Mouse (Mus musculus): ENCODE measurements around the gene Lrfn4.

Gene Lrfn4

DNA sequence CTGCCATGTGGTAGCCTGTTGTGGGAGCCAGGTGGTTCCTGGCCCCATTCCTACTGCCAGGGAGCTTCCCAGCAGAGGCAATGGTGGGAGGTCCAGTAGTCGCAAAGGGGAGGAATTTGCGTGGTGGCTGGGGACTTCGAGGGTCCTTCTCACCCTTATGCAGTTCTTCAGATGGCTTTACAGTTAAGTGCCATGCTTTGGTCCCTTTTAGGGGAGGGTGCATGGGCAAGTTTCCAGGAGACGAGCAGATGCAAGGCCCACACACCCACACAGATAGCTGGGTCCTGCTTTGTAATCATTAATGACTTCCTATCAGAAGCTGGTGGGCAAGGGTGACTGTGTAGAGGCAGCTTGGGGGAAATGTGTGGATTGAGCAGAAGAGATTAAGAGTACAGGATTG lies 1.1 kb upstream of the Lrfn4 start:
- TF ChIP-seq GATA4 (IDR thresholded peaks at IDR 0.05; ENCODE audit: insufficient replicate concordance, low read length), result no peak

DNA sequence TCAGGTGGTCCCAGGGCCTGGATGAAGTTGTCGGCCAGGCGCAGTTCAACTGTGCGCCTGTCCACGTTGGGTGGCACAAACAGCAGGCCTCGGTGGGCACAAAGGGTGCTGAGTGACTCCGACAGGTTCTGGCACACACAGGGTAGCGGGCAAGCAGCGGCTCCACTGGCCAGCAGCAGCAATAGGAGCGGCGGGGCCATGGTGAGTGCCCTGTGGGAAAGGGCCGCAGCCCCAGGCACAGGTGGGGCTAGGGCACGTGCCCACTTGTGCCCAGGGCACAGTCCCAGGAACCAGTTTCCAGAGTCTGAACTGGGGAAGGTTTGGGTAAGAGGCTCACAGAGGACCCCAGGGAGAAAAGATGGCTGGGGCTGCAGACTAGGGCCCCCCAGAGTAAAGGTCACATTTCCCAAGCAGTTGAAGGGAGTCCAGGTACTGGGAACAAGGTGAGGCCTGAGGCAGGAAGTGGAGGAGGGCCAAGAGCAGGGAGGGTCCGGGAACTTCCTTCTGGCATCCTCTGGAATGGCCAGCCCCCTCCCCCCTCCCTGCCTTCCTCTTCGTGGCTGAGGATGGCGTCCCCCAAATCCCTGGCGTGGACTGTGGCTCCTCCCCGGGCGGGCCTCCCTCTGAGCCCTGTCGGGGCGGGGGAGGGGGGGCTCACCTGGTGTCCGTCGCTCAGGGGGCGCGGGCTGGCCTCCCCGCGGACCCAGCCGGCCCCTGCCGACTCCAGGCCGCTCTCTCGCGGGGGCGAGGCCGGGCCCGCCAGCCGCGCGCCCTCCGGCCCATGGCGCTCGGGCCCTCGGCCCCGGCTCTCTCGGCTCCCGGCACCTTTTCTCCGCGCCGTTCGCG lies 939 bp downstream of the Lrfn4 start:
- TF ChIP-seq GATA4 (IDR thresholded peaks at IDR 0.05; ENCODE audit: insufficient replicate concordance, low read length), result no peak

DNA sequence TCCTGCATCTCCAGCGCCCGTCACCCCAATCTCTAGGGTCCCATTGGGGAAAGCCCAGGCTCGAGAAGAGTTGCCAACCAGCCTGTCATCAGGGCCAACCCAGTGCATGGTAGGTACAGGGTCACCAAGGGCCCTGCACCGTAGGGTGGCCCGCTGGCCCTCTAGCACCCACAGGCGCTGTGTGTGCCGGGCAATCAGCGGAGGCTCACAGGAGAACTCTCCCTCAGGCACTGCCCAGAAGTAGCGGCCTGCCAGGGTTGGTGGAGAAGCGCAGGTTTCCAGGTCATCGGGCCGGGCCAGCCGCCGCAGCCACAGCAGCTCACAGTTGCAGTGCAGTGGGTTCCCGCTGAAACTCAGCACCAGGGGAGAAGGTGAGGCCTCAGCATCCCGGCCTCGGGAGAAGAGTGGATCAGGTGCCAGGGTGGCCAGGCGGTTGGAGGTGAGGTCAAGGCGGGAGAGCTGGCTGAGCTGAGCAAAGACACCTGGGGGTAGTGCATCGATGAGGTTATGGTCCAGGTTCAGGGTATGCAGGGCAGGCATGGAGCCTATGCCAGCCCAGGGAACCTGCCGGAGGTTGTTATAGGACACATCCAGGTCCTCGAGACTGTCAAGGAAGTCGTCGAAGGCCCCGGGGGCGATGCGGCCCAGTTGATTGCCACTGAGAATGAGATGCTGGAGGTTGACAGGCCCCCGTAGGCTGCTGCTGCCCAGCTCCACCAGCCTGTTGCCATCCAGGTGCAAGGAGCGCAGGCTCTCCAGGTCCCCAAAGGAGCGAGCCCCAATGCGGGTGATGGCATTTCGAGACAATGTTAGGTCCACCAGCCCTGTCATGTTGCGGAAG lies 1.8 kb downstream of the Lrfn4 start:
- TF ChIP-seq GATA4 (IDR thresholded peaks at IDR 0.05; ENCODE audit: insufficient replicate concordance, low read length), result no peak

DNA sequence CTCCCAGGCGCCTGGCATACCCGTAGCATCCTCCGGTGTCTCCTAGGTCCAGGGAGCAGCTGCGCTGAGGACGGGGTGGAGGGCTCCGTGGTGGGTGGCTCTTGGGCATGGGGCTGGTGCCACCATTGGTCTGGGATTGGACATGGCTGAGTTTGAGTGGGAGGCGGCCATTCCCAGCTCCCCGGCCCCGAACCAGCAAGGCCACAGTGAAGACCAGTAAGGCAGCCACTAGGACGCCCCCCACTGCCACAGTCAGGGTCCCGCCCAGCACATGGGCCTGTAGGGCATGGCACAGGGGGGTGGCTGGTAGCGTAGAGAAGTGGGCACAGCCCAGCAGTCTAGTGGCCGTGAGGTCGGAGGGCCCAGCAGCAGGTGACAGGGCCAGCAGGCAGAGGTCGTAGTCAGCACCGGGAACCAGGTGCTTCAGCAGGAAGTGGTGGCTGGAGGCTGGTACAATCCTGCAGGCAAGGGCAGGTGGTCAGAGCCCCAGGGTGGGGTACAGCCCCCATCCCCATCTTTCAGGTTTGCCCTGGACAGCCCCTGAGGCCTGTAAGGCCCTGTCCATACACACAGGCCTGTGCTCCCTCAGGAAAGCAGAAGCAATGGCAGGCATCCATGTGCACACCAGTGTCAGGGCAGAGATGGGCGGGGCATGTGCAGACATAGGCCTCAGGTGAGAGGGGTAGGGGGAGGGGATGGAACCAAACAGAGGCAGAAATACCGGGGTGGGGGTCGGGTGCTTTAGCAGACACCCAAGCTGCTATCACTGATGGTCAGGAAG lies 3.1 kb downstream of the Lrfn4 start:
- no peak for TF ChIP-seq GATA4 (IDR thresholded peaks at IDR 0.05; ENCODE audit: insufficient replicate concordance, low read length)

DNA sequence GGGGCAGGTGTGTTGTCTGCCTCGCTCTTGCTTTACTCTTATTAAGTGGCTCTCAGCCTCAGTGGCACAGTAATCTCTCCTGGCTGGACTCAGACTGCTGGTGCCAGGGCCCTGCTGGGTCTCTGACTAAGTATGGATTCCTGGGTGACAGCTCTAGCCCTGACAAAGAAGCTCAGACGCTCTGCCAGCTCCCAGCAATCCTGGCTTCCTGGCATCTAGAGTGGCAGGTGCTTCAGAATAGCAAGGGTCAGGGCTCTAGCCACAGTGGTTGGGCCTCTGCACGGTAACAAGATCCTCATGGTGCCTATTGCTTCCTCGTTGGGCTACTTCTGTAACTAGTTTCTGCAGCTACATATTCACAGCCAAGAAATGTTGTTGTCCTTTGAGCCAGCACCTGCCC lies 5.4 kb downstream of the Lrfn4 start:
- TF ChIP-seq GATA4 (IDR thresholded peaks at IDR 0.05; ENCODE audit: insufficient replicate concordance, low read length), result no peak

DNA sequence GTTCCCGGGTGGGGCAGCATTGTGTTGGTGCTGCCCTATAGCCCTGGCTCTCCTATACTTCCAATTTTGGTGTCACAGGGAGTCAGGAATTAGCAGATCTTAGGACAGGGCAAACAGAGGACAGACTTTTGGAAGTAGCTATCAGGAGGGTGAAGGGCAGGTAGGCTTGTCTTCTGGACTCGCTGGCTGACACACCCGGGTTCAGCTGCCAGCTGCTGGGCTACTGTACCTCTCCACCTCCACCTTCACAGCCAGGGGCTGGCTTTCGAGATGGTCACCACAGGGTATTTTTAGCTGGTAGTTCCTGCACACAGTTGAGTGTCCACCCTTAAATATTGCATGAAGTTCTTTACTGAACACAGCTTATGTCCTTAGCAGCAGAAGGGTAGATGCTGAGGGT lies 7.0 kb downstream of the Lrfn4 start:
- TF ChIP-seq GATA4 (IDR thresholded peaks at IDR 0.05; ENCODE audit: insufficient replicate concordance, low read length), result no peak

DNA sequence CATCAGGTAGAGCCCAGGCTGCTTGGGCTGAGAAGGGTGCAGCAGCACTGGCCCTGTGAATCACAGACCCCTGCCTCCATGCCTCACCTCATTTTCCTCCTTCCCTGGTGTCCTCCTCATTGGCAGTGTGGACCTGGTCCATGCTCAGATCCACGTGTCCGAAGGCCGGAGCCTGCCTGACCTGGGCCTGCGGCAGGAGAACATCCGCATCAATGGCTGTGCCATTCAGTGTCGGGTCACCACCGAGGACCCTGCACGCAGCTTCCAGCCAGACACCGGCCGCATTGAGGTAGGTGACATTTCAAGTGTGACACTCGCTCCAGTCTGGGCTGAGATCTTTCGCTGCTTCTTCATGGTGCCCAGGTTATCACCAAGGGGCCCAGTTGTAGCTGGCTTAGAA lies 8.1 kb downstream of the Lrfn4 start:
- no peak for TF ChIP-seq GATA4 (IDR thresholded peaks at IDR 0.05; ENCODE audit: insufficient replicate concordance, low read length)

DNA sequence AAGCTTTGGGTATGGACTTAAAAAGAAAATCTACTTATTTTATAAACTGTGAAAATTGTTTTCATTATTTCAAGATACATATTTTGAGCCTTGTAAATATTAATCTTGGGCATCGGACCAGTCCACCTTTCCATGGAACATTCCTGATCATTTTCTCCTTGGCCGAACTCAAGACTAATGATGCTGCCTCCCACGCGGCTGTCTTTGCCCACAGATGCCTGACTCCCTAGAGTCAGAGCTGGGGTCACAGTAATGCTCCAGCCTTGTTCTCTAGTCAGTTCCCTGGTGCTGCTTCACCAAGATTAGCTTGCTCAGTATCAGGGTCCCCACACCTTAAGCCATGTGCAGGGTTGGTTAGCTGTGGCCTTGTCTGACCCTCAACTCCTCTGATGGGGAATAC lies 9.8 kb downstream of the Lrfn4 start:
- TF ChIP-seq GATA4 (IDR thresholded peaks at IDR 0.05; ENCODE audit: insufficient replicate concordance, low read length), result no peak

DNA sequence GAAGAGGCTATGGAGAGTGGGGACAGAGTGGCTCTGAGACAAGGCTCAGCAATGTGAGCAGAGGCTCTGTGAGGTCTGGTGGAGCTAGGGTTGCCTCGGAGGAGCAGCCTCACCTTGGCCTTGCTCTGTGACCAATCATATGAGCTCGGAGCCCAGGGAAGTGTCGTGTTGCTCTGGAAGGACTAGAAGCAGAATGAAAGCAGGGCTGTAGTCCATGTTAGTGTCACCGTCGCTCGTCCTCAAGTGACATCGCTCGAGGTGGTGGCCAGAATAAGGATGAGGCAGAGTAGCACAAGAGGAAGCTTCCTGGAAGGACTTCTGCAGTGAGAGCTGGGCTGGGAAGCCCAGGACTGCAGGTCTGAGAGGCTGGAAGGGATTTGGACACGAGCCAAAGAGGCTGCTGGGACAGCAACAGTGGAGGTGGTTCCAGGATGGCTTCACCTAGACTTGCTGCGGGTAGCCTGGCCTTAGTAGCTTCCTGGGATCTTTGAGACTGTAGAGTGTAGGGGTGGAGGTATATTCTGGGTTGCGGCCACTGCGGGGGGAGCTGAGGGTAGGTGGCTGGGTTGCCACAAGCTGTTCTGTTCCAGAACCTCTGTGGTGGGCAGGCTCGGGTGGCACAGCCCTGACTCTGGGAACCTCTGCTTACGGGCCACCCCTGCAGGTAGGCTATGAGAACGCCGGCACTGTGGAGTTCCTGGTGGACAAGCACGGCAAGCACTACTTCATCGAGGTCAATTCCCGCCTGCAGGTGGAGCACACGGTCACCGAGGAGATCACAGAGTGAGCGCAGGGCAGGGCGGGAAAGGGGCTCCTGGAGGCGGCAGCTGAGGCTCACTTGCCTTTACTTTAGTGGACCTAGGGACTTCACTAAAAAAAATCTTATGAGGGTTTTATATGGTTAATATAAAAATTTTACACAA lies 11.4 kb downstream of the Lrfn4 start:
- TF ChIP-seq GATA4 (IDR thresholded peaks at IDR 0.05; ENCODE audit: insufficient replicate concordance, low read length), result no peak

DNA sequence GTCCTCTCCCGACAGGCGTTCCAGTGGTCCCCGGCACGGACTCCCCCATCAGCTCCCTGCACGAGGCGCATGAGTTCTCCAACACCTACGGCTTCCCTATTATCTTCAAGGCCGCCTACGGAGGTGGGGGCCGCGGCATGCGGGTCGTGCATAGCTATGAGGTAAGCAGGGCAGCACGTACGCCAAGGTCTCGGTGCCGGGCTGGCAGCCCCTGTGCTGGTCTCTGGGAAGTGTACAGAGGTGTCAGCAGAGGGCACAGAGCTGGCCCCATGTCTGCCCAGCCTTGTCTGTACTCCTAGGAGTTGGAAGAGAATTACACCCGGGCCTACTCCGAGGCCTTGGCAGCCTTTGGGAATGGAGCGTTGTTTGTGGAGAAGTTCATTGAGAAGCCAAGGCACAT lies 13.0 kb downstream of the Lrfn4 start:
- TF ChIP-seq GATA4 (IDR thresholded peaks at IDR 0.05; ENCODE audit: insufficient replicate concordance, low read length), result no peak

DNA sequence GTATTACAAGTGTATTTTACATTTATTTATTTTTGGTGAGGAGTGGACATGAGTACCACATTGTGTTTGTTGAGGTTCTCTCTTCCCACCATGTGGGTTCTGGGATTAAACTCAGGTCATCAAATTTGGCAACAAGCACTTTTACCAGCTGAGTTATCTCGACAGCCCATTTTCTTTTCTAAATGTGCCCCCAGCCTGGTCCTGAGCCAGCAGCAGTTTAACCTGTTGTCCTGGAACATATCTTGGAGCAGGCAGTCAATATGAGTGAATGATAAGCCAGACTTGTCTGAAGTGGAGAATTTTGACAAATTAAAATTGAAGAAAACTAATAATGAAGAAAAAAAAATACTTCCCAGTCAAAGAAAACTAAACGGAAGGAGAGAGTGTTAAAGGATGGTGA lies 19.4 kb downstream of the Lrfn4 start:
- no peak for TF ChIP-seq GATA4 (IDR thresholded peaks at IDR 0.05; ENCODE audit: insufficient replicate concordance, low read length)

DNA sequence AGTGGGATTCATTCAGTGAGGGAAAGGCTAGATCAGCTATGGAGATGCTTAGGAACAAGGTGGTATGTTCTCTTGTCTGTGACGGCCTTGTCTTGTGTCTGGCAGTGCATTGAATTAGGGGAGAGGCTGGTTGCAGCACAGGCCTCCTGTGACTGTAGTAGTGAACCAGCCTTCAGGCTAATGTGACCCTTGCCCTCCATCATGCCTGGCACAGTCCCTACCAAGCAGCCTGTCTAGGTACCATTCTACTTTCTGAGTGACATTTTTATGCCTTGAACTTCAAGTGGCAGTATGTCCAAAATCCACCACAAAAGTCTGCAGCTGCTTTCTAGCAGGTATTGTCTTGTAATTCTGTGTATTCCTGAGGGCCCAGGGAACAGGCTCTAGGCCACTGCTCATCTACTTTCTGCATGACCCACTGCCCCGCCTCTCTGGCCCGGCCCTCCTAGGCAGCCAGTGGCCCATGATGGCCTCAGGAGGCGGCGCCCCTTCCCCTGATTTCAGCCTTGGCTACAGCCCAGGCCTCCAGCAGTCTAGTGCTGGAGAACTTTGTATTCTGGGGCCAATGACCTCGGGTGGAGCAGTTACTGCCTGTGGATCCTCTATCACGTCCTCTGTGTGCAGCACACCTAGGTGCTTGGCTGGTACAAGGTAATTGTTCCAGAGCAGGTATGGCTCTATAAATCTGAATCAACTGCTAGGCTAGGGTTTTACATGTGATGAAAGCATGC lies 21.5 kb downstream of the Lrfn4 start:
- TF ChIP-seq GATA4 (IDR thresholded peaks at IDR 0.05; ENCODE audit: insufficient replicate concordance, low read length), result no peak

DNA sequence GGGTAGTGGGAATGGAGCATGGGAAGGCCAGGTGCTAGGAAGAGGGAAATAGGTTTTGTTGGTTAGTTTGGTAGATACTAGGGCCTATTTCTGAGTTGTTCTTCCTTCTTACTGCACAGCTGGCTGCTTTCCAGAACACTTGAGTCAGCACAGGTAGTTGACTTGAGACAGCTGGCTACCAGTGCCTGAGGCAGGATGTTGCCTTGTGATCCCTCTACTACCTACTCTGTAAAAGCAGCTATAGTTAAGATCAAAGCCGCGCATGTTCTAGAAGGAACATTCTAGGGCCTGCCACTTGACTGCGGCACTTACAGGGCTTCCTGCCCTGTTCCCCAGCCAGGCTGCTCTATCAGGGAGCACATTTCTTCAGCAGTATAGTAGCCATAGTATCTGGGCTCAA lies 25.4 kb downstream of the Lrfn4 start:
- TF ChIP-seq GATA4 (IDR thresholded peaks at IDR 0.05; ENCODE audit: insufficient replicate concordance, low read length), result no peak

DNA sequence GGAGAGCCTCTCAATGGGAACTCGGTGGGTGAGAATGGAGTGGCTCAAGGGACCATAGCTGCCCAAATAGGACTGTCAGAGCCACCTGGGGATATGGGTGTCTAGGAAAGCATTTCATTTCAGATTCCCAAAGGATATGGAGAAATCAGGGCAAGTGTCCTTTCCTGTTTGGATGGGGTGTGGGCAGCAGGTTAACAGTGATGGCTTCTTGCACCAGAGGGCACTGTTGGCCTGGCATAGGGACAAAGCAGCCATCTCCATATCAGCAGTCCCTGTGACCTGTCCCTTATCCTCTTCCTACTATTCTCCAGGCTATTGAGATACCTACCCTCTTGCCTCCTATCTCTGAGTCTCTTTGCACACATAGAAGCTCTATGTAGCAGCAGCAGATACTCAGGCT lies 26.4 kb downstream of the Lrfn4 start:
- no peak for TF ChIP-seq GATA4 (IDR thresholded peaks at IDR 0.05; ENCODE audit: insufficient replicate concordance, low read length)

Data from liver, adult (tissue).